Mouse (Mus musculus): Measurements from ENCODE around the gene Mss51.

GRCm38 (mm10) chr14:20481211-20481610, 15.5 kb downstream of the Mss51 start:
- TF ChIP-seq POLR2A (IDR thresholded peaks at IDR 0.05; ENCODE audit: insufficient read depth, low read depth, low read length) = no peak
- TF ChIP-seq CTCF (IDR thresholded peaks at IDR 0.05) = no peak
- TF ChIP-seq EP300 (IDR thresholded peaks at IDR 0.05; ENCODE audit: insufficient read depth, low read depth, low read length) = no peak
